Mouse (Mus musculus) kidney, postnatal 14 days (tissue): ENCODE results near the gene Olfr1312.
"Not testable (repeated sequence)": the region's sequence is repeated elsewhere in the genome, so short reads cannot be mapped to it uniquely, and the experiment has no call there.

Experiments
- DNase-seq: peaks from one replicate; pipeline ENCODE4 v3.0.0; 2022; ENCODE audit warnings: mixed read lengths

Gene Olfr1312

DNA sequence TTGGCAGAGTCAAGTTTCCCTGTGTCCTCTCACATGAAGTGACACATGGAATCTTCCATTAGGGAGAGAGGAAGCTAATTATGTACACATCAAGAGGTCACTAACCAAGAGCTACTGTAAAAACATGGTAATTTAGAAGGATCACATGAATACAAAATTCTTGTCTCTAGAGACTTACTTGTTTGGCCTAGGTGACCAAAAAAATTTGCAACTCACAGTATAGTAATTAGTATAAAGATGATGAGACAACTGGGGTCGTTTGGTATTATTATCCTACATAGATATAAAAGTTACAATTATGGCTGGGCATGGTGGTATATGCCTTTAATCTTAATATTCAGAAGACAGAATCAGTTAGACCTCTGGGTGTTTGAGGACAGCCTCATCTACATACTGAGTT, at the start of gene Olfr1312:
Gene Olfr1312, minus strand, starts transcription at position 101 of the 400 bp plus-strand sequence.
- no peak for DNase-seq

DNA sequence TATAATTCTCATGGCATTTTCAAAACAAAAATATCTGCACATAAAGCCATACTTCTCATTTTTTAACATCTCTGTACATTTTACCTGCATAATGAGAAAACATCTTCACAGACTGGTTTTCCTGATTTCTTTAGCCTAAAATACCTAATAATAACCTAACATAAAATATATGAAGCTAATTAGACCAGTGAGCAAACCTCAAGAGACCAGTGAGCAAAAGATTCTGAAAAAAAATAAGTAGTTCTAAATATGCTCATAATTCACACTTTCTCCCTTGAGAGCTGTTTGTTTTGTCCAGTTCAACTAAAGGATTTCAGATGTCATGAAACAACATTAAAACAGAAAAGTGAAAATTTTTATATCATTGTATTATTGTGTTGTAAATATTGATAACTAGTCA, 46.6 kb upstream of the Olfr1312 start, which contains the start of gene Olfr1314:
Gene Olfr1314, minus strand, starts transcription at position 101 of the 400 bp plus-strand sequence.
- DNase-seq: no peak

DNA sequence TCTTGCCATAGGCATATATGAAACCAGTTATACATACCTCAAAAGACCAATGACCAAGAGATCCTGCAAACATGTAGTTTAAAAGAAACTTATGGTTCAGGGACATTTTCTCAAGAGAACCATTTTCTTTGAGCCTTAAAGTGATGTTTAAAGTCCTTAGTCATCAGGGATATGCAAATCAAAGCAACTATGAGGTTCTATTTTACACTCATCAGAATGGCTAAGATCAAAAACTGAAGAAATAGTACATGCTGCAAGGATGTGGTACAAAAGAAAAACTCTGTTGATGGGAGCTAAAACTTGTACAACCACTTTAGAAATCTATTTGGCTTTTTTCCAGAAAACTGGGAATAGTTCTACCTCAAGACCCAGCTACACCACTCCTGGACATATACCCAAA, 27.7 kb upstream of the Olfr1312 start, which contains the start of gene Olfr1313:
Gene Olfr1313, minus strand, starts transcription at position 101 of the 400 bp plus-strand sequence.
- no peak for DNase-seq

DNA sequence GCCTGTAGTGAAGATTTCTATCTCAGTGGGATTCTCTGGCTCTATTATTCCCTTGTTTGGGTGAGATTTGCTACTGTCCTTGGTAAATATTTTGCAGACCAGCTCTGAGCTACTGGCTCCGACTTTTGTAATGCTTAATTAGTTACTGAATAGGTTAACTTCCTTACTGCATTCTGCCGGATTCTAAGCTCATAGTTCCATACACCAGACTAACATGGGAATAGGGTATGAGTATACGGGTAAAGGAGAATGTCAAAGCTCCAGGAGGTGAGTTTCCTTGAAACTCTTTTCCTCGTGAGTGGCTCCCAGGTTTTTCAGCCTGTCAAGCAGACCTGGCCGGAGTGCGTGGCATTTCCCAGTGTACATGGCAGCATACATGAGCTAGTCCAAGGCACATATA, 23.1 kb downstream of the Olfr1312 start:
- not testable (repeated sequence) for DNase-seq

DNA sequence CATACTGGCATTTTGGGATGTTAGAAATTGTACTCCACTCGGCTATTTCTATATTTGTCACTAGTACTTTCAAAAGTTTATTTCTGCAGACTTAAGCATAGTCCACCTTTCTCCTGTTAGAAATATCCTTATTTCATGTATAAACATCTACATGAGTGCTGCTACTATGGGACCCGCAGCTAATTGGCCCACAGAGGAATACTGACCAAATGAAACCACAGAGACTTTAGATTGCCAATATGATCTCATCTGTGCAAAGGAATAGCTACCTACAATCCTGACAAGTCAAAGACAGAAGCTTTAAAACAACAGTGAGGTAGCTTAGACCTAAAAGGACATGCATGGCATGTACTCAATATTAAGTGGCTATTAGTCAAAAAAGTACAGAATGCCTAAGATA, 25.7 kb downstream of the Olfr1312 start, which contains the start of gene Olfr1311:
Gene Olfr1311, minus strand, starts transcription at position 101 of the 400 bp plus-strand sequence.
- no peak for DNase-seq

DNA sequence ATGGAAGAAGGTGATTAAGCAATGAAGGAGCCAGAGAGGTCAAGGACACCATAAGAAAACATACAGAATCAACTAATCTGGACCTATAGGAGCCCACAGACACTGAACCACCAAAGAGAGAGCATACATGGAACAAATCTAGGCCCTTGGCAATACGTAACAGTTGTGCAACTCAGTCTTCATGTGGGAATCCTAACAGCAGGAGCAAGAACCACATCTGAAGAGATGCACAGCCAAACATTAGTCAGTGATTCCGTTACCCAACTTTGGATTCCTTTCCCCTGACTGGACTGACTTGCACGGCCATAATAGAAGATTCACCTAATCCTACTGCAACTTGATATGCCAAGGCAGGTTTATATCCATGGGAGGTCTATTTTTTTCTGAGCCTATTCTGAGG, 35.1 kb downstream of the Olfr1312 start:
- no peak for DNase-seq

DNA sequence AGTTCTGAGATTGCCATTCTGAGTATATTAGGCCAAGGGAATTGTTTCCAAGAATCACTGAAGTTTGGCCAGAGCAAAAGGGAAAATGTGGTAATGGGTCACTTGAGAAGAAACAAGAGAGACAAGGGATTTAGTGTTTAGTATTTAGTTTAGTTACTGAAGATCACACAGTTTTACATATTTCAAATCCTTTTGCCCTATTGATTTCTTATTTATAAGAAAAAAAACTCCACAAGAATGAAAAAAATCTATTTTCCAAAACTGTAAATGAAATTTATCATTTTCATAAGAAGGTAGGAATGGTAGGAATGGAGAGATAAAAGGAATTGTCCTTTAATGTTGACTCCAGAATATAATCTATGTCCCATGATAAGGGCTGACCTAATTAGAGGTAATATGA, 37.4 kb downstream of the Olfr1312 start, which contains the start of gene Olfr1310:
Gene Olfr1310, minus strand, starts transcription at position 101 of the 400 bp plus-strand sequence.
- DNase-seq: no peak

DNA sequence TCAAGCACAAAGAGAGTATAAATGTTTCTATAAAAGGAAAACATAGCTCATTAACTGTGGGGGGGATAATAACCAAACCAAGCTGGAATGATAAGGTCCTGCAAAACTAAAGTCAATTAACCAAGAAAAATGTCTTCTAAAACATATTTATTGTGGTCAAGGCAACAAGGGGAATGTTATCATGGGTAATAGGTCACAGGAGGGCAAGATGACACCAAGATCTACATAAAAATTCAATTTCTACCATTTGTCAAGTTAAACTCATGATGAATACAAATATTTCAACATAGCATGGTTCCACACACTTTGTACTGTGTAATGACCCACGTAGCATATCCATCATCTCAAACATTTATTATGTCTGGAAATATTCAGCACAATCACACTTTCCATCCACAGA, 59.9 kb downstream of the Olfr1312 start, which contains the start of gene Olfr1309:
Gene Olfr1309, minus strand, starts transcription at position 101 of the 400 bp plus-strand sequence.
- no peak for DNase-seq
